Mouse (Mus musculus) granulocyte monocyte progenitor cell, adult 5-6 weeks (primary cell): ENCODE results near the gene Fcrlb. TPM values are rescaled to one million over a fixed set of nuclear protein-coding genes. Genes with fewer than 3 reads are reported as not detected.

Source experiments
- ATAC-seq: replicated peaks from 2 replicates; pipeline ENCODE4 v1.8.0; 2016; ENCODE audit warnings: mild to moderate bottlenecking, moderate TSS enrichment, inconsistent platforms; ENCODE audit not compliant: poor library complexity, severe bottlenecking
- total RNA-seq, 2 experiments: library from RNA; stranded (forward) in 1 of 2; stranded (reverse) in 1 of 2; fragments of 200-712, 200-1000 nt in 1 of 2; fragments of >200 nt in 1 of 2; fragmentation: Nextera tagmentation in 1 of 2; gene quantifications; 2 replicates each; pipeline ENCODE4 v1.2.3; 2014 to 2017

The Fcrlb gene
- total RNA-seq, 2 experiments from 2014 or later: not detected

- ATAC-seq: no peak
Observed at GRCm38 (mm10) chr1:170875676-170876075, 37.1 kb downstream of the Fcrlb start.

- ATAC-seq: no peak
Observed at GRCm38 (mm10) chr1:170871961-170872360, 40.8 kb downstream of the Fcrlb start.

- no peak for ATAC-seq
Observed at GRCm38 (mm10) chr1:170871402-170871801, 41.3 kb downstream of the Fcrlb start.

- ATAC-seq: no peak
Observed at GRCm38 (mm10) chr1:170868905-170869283, 43.8 kb downstream of the Fcrlb start.

- peak; percentile 53 for ATAC-seq
Observed at GRCm38 (mm10) chr1:170868107-170868904, 44.4 kb downstream of the Fcrlb start.

GRCm38 (mm10) chr1:170867691-170868105 lies 45.0 kb downstream of the Fcrlb start, which contains the start of gene Atf6:
TSS of gene Atf6 (minus strand) at chr1:170867771.
- ATAC-seq: peak; percentile 84

- ATAC-seq: 0 out of 2 replicates have a peak, but pooled peaks have one; percentile 1
Observed at GRCm38 (mm10) chr1:170866992-170867690, 45.6 kb downstream of the Fcrlb start.

GRCm38 (mm10) chr1:170865406-170865805 lies 47.3 kb downstream of the Fcrlb start:
- peak; percentile 40 for ATAC-seq

GRCm38 (mm10) chr1:170864754-170865153 lies 48.0 kb downstream of the Fcrlb start:
- no peak for ATAC-seq

GRCm38 (mm10) chr1:170864234-170864633 lies 48.5 kb downstream of the Fcrlb start:
- ATAC-seq: no peak

- peak; percentile 55 for ATAC-seq
Observed at GRCm38 (mm10) chr1:170863033-170863432, 49.7 kb downstream of the Fcrlb start.

GRCm38 (mm10) chr1:170862435-170862717 lies 50.4 kb downstream of the Fcrlb start:
- no peak for ATAC-seq

- ATAC-seq: no peak
Observed at GRCm38 (mm10) chr1:170861671-170862434, 50.9 kb downstream of the Fcrlb start.

GRCm38 (mm10) chr1:170858872-170859271 lies 53.9 kb downstream of the Fcrlb start:
- no peak for ATAC-seq

- ATAC-seq: no peak
Observed at GRCm38 (mm10) chr1:170857369-170857768, 55.4 kb downstream of the Fcrlb start.

Other genes starting within 250 kb of the Fcrlb start
- gene Atf6, start 45.2 kb downstream of the Fcrlb start, total RNA-seq (2014; fragmentation: Nextera tagmentation): 19.2 and 27.1 TPM in 2 replicates
- gene Atf6, start 45.2 kb downstream of the Fcrlb start, total RNA-seq (2017): 27.5 and 30.5 TPM in 2 replicates
- not detected in 2 replicates for gene Gm26620, start 27.9 kb downstream of the Fcrlb start, total RNA-seq (2014; fragmentation: Nextera tagmentation)
- not detected in 2 replicates for gene Gm26620, start 27.9 kb downstream of the Fcrlb start, total RNA-seq (2017)
- 16.9 and 18.2 TPM in 2 replicates for gene Dusp12, start 27.4 kb downstream of the Fcrlb start, total RNA-seq (2014; fragmentation: Nextera tagmentation)
- gene Dusp12, start 27.4 kb downstream of the Fcrlb start, total RNA-seq (2017): 10.3 and 10.9 TPM in 2 replicates
- gene Fcrla, start 14.6 kb upstream of the Fcrlb start, total RNA-seq (2014; fragmentation: Nextera tagmentation): not detected in 2 replicates
- not detected in 2 replicates for gene Fcrla, start 14.6 kb upstream of the Fcrlb start, total RNA-seq (2017)
- gene Fcgr2b, start 63.6 kb upstream of the Fcrlb start, total RNA-seq (2014; fragmentation: Nextera tagmentation): 106 and 115 TPM in 2 replicates
- gene Fcgr2b, start 63.6 kb upstream of the Fcrlb start, total RNA-seq (2017): 106 and 143 TPM in 2 replicates
- gene Fcgr4, start 106.0 kb upstream of the Fcrlb start, total RNA-seq (2014; fragmentation: Nextera tagmentation): 0.58 and 2.9 TPM in 2 replicates
- gene Fcgr4, start 106.0 kb upstream of the Fcrlb start, total RNA-seq (2017): 3.1 and 3.5 TPM in 2 replicates
- 274 and 310 TPM in 2 replicates for gene Fcgr3, start 152.0 kb upstream of the Fcrlb start, total RNA-seq (2014; fragmentation: Nextera tagmentation)
- gene Fcgr3, start 152.0 kb upstream of the Fcrlb start, total RNA-seq (2017): 498 and 520 TPM in 2 replicates
- 1.7 and 3.8 TPM in 2 replicates for gene Cfap126, start 201.0 kb upstream of the Fcrlb start, total RNA-seq (2014; fragmentation: Nextera tagmentation)
- gene Cfap126, start 201.0 kb upstream of the Fcrlb start, total RNA-seq (2017): 0.47 and 1.5 TPM in 2 replicates
- gene Sdhc, start 237.7 kb upstream of the Fcrlb start, total RNA-seq (2014; fragmentation: Nextera tagmentation): 119 and 151 TPM in 2 replicates
- gene Sdhc, start 237.7 kb upstream of the Fcrlb start, total RNA-seq (2017): 110 and 112 TPM in 2 replicates
- 2.0 TPM in 1 of 2 replicates, not detected in the other for gene Mpz, start 237.8 kb upstream of the Fcrlb start, total RNA-seq (2014; fragmentation: Nextera tagmentation)
- not detected in 2 replicates for gene Mpz, start 237.8 kb upstream of the Fcrlb start, total RNA-seq (2017)